Mouse (Mus musculus) midbrain, embryonic 14.5 days (tissue): ENCODE data around the gene Polr2g. TPM values are rescaled to one million over a fixed set of nuclear protein-coding genes. Genes with fewer than 3 reads are reported as not detected.

Experiments
- ATAC-seq: fragments of 200-750 bp; cut with Nextera tagmentation; 2 replicates; pipeline ENCODE4 v1.8.0; 2017; ENCODE audit warnings: moderate number of reproducible peaks, moderate library complexity; ENCODE audit not compliant: low FRiP score, low TSS enrichment
- DNase-seq: peaks from one replicate; pipeline ENCODE4 v3.0.0-alpha.2; 2015
- H3K27ac ChIP-seq: fragments of 300-500 bp; sonication (generic); replicated peaks from 2 replicates; pipeline ENCODE4 v1.5.1; 2014; ENCODE audit warnings: mild to moderate bottlenecking, low read depth, low read length, moderate library complexity
- H3K27me3 ChIP-seq: fragments of 300-500 bp; sonication (generic); 2 replicates; pipeline ENCODE4 v1.6.1; 2014; ENCODE audit warnings: low read length, control low read depth, mixed read lengths; ENCODE audit not compliant: control insufficient read depth, insufficient read depth
- H3K36me3 ChIP-seq: fragments of 300-500 bp; sonication (generic); 2 replicates; pipeline ENCODE4 v1.6.1; 2014; ENCODE audit warnings: low read length, control low read depth; ENCODE audit not compliant: control insufficient read depth, insufficient read depth
- H3K4me1 ChIP-seq: fragments of 300-500 bp; sonication (generic); 2 replicates; pipeline ENCODE4 v1.6.1; 2014; ENCODE audit warnings: mild to moderate bottlenecking, antibody characterized with exemption, low read length, control low read depth; ENCODE audit not compliant: control insufficient read depth, insufficient read depth
- H3K4me2 ChIP-seq: fragments of 300-500 bp; sonication (generic); 2 replicates; pipeline ENCODE4 v1.6.1; 2014; ENCODE audit warnings: mild to moderate bottlenecking, low read length, moderate library complexity
- H3K4me3 ChIP-seq: fragments of 300-500 bp; sonication (generic); replicated peaks from 2 replicates; pipeline ENCODE4 v1.5.1; 2014; ENCODE audit warnings: low read depth, low read length
- H3K9ac ChIP-seq: fragments of 300-500 bp; sonication (generic); replicated peaks from 2 replicates; pipeline ENCODE4 v1.6.1; 2014; ENCODE audit warnings: mild to moderate bottlenecking, low read length, moderate library complexity
- H3K9me3 ChIP-seq: fragments of 300-500 bp; sonication (generic); 2 replicates; pipeline ENCODE4 v1.6.1; 2016; ENCODE audit warnings: low read length, control low read depth, mixed read lengths; ENCODE audit not compliant: control insufficient read depth
- WGBS: fragments of 180-500 bp; shearing (Covaris S2); extraction: QIAGEN DNeasy Blood & Tissue Kit; methylation state at CpG from one replicate; pipeline ENCODE4 v1.1.7; 2014; 5-methylcytosine and 5-hydroxymethylcytosine counted together
- polyA plus RNA-seq: library from polyadenylated mRNA; unstranded; fragments of >200 nt; fragmentation: Nextera tagmentation; extraction: Ambion mirVana; gene quantifications from 2 replicates; pipeline ENCODE4 v1.2.1, GENCODE M21; 2014

Polr2g gene
- polyA plus RNA-seq: 156 and 165 TPM in 2 replicates

GRCm38 (mm10) chr19:8798264-8798946 lies at the start of gene Polr2g:
TSS of gene Polr2g (minus strand) at chr19:8798577.
- Histone ChIP-seq H3K27me3 (no peaks in the 10 kb centered on the region), H3K4me2 (peak within 1 kb of the TSS; percentile 92), H3K36me3 (peaks cover 22% of the 10 kb centered on the region), H3K27ac (peak within 1 kb of the TSS; percentile 45; the same call in 1 of the 2 replicates), H3K9ac (peak within 1 kb of the TSS; percentile 69), H3K4me3 (peak within 1 kb of the TSS; percentile 78), H3K4me1 (peaks cover 18% of the 10 kb centered on the region), H3K9me3 (no peaks in the 10 kb centered on the region)
- ATAC-seq (peak; percentile 73), DNase-seq (peak; percentile 94)
- 1% methylated on average over 25 of the region's 25 CpGs for WGBS

DNA sequence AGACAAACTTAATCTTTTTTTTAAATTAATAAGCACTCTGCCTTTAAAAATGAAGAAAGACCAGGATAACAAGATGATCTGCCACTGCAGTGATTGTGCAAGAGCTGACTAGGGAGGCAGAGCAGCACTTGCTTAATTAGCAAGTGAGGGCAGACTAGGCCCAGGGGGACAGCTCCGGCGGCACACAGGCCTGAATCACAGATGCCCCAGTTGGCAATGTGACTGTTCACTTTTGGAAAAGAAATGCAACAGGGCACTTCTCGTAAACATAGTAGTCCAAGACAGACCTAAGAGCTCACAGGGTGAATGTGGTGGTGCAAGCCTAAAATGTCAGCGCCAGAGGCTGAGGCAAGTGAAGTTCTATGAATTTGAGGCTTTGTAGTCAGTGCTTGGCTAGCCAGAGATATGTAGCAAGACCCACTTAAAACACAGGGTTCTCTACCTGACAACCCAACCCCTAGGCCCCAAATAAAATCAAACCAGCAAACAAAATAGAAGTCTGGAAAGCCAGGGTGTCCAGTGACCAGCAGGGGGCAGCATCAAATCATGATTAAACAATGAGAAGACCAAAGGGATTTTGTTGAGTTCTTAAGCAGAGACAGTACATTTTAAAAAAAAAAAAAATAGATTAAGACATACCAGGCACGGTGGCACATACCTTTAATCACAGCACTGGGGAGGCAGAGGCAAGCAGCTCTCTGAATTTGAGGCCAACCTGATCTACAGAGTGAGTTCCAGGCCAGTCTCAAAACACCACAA lies 46.2 kb upstream of the Polr2g start:
- H3K4me1 ChIP-seq: peaks cover 14% of the 10 kb centered on the region
- no peak overlapping the region for H3K27ac ChIP-seq
- WGBS: 48% methylated on average over 5 of the region's 5 CpGs
- no peaks in the 10 kb centered on the region for H3K27me3 ChIP-seq
- H3K4me2 ChIP-seq: no peak overlapping the region
- DNase-seq: peak; percentile 92
- H3K4me3 ChIP-seq: no peak overlapping the region
- no peak for ATAC-seq
- peaks cover 61% of the 10 kb centered on the region for H3K36me3 ChIP-seq
- no peak overlapping the region for H3K9ac ChIP-seq
- no peaks in the 10 kb centered on the region for H3K9me3 ChIP-seq

GRCm38 (mm10) chr19:8842961-8843360 lies 44.6 kb upstream of the Polr2g start:
- DNase-seq (no peak), ATAC-seq (no peak)
- no peak overlapping the region for H3K27ac ChIP-seq
- H3K4me2 ChIP-seq: no peak overlapping the region
- peaks cover 50% of the 10 kb centered on the region for H3K36me3 ChIP-seq
- no peak overlapping the region for H3K9ac ChIP-seq
- no peak overlapping the region for H3K4me3 ChIP-seq
- H3K27me3 ChIP-seq: no peaks in the 10 kb centered on the region
- WGBS: 90% methylated on average over 6 of the region's 6 CpGs
- peaks cover 18% of the 10 kb centered on the region for H3K4me1 ChIP-seq
- H3K9me3 ChIP-seq: no peaks in the 10 kb centered on the region

GRCm38 (mm10) chr19:8841012-8841411 lies 42.6 kb upstream of the Polr2g start:
- no peaks in the 10 kb centered on the region for H3K27me3 ChIP-seq
- DNase-seq: no peak
- no peak overlapping the region for H3K27ac ChIP-seq
- WGBS: 92% methylated on average over 7 of the region's 7 CpGs
- H3K4me3 ChIP-seq: peak overlapping the region; percentile 68
- no peak for ATAC-seq
- H3K4me1 ChIP-seq: peaks cover 25% of the 10 kb centered on the region
- peaks cover 33% of the 10 kb centered on the region for H3K36me3 ChIP-seq
- no peaks in the 10 kb centered on the region for H3K9me3 ChIP-seq
- H3K9ac ChIP-seq: peak overlapping the region; percentile 86
- peak overlapping the region; percentile 81 for H3K4me2 ChIP-seq

DNA sequence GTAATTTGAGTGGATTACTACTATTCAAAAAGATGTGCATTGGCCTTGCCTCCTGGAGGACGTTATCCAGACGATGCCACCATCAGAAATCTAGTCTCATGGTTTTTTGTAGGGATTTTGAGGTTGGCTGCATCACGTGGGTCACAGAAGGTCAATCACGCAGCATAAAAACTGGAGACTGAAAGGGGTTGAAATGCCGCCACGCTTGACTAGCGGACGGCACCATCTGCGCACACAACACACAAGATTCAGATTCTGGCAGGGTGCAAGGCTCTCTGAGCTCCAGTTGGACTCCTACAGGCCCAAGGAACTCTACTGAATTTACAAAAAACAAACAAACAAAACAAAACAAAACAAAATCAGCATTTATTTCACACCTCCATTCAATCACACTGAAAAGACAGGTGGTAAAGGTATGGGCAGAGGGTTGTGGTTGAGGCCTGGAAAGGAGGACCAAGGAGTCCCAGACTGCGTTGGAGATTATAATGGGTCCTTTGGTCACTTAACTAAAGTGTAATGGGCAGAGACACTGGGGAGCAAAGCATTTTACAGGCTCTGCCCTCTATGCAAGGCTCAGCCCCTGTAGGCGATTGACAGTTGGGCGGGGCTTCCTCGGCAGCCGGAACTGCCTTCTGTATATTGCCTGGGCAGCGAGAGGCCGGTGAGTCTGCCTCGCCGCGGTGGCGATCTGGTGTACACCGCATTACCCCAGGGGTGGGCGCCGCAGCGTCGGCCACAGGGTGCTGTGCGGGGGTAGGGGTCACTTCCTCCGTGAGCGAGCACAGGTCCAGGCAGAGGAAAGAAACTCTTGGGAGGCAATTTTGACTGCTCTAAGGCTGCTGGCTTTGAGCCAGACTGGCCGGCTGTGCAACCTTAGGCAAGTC lies 41.8 kb upstream of the Polr2g start:
- WGBS: 9% methylated on average over 29 of the region's 29 CpGs
- peak; percentile 22; the same call in 1 of the 2 replicates for ATAC-seq
- H3K9me3 ChIP-seq: no peaks in the 10 kb centered on the region

GRCm38 (mm10) chr19:8839103-8839907 lies 40.9 kb upstream of the Polr2g start, which contains the start of gene Gng3:
TSS of gene Gng3 (minus strand) at chr19:8839194.
- Histone ChIP-seq H3K27ac (peak within 1 kb of the TSS; percentile 99), H3K9me3 (no peaks in the 10 kb centered on the region), H3K4me3 (peak within 1 kb of the TSS; percentile 68), H3K4me2 (peak within 1 kb of the TSS; percentile 81), H3K9ac (peak within 1 kb of the TSS; percentile 86), H3K36me3 (peaks cover 38% of the 10 kb centered on the region), H3K4me1 (peaks cover 25% of the 10 kb centered on the region), H3K27me3 (no peaks in the 10 kb centered on the region)
- ATAC-seq: peak; percentile 90
- peak; percentile 92 for DNase-seq
- 22% methylated on average over 11 of the region's 11 CpGs for WGBS

More for the DNA sequence above, 41.8 kb upstream of the Polr2g start:
- peak overlapping the region; percentile 86 for H3K9ac ChIP-seq
- H3K36me3 ChIP-seq: peaks cover 32% of the 10 kb centered on the region
- peak overlapping the region; percentile 81 for H3K4me2 ChIP-seq
- H3K4me1 ChIP-seq: peaks cover 25% of the 10 kb centered on the region
- peak overlapping the region; percentile 99 for H3K27ac ChIP-seq
- no peaks in the 10 kb centered on the region for H3K27me3 ChIP-seq
- peak overlapping the region; percentile 68 for H3K4me3 ChIP-seq
- DNase-seq: peak; percentile 82

DNA sequence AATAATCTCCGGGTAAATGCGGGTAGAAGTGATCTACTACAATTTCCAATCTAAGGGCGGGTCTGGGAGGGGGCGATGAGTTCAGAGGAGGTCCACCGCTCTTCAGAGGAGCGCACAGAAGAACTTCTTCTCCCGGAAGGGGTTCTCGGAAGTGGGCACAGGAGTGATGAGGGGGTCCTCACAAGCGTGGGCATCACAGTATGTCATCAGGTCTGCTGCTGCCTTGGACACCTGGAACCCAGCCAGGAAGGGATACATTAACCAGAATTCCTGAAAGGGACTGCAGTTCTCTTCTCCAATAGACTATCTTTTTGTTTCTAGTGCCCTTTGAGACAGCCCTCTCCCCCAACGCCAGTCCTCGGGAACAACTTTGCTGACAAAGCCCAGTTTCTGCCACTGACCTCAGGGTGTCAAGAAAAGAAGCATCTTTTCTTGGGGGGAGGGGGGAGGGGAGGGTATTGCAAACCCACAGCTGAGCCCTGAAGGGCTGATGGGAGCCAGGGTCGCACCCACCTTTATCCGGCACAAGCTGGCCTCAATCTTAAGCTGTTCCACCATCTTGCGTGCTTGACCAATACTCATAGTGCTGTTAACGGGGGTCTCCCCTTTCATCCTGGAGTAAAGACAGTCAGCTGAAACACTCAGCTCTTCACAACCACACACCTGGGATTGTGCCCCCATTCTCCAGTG lies 39.8 kb upstream of the Polr2g start:
- Histone ChIP-seq H3K4me2 (peak overlapping the region; percentile 81), H3K9me3 (no peaks in the 10 kb centered on the region), H3K27ac (peak overlapping the region; percentile 99), H3K4me3 (peak overlapping the region; percentile 68), H3K36me3 (peaks cover 41% of the 10 kb centered on the region), H3K9ac (peak overlapping the region; percentile 86), H3K4me1 (peaks cover 25% of the 10 kb centered on the region), H3K27me3 (no peaks in the 10 kb centered on the region)
- no peak for ATAC-seq
- DNase-seq: peak; percentile 65
- WGBS: 6% methylated on average over 15 of the region's 15 CpGs
